Mouse (Mus musculus) inflammation-experienced regulatory T-cells, adult 6 months (primary cell): ENCODE results near the gene Erbb2. TPM values are rescaled to one million over a fixed set of nuclear protein-coding genes. Genes with fewer than 3 reads are reported as not detected.

Experiments
- ATAC-seq: one replicate; pipeline ENCODE4 v1.8.0; 2017
- polyA plus RNA-seq, 3 experiments: library from polyadenylated mRNA; unstranded; fragments of 100-300 nt; shearing (Covaris generic); gene quantifications; one replicate each; pipeline ENCODE4 v1.2.1; 2017

Erbb2 gene
- polyA plus RNA-seq, 3 experiments from 2014 or later: 0.13 to 0.68 TPM; not detected in 1

DNA sequence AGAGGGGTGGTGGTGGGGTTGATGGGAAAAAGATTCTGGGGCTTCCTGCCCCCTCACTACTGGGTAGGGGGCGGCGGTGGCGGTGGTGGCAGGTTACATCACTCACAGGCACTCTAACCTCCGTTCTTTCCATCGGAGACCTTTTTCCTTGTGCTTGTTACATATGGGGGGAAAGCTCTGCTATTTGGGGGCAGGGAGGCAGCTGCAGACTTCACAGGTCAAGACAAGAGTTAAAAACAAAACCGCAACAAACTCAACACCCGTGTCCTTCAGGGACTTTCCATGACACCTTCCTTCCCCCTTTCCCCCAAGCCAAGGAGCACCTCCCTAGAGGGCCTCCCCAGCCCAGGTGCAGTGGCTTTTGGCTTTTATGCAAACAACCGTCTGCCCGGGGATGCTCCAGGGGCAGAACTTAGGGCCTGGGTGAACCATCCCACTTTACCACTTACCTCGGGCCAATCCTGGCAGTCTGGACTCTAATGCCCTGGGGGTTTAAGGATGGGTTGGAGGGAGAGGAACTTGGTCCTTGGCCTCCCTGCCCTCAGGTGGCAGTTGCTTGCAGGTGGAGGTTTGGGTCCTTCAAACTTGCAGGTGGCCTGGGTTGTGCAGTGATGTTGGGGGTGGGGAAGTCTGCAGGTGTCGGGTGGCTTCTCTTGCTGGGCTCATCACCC is 46.9 kb downstream of the Erbb2 start:
- no peak for ATAC-seq

DNA sequence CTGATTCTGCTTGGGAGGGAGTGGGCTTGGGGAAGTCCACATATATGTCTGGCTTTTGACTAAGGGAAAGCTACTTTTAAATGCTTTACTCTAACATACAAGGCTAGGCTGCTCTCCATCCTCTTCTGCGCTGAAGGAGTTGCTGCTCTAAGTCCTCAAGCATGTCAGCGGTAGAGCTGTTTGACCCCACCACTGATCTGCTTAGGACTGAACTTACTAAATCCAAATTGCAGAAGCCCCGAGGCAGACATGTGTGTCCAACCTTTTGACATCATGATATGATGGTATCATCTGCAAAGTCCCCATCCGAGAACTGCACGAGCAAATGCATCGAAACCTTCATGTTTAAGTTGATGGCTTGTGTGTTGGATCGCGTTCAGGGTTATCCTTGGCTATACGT is 47.6 kb downstream of the Erbb2 start:
- no peak for ATAC-seq

- no peak for ATAC-seq
Observed at GRCm38 (mm10) chr11:98461109-98461720, 48.9 kb downstream of the Erbb2 start.

DNA sequence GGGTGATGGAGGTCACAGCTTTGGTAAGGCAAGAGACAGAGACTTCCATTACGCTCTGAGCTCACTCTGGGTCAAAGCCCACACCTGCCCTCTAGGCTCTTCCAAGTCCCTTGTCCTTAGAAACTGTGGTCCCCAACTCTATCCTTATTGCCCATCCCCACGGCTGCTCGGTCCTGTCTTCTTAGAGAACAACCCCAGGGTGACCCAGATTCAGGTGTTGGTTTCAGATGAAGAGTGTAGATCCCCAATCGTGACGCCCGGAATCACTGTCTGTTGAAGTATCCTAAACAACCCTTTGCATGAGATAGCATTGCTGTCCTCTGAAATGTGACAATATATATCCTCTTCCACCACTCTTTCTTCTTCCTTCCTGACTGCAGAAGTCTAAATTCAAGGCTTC is 50.0 kb downstream of the Erbb2 start:
- no peak for ATAC-seq

- peak; percentile 42 for ATAC-seq
Observed at GRCm38 (mm10) chr11:98463911-98464310, 51.6 kb downstream of the Erbb2 start.

DNA sequence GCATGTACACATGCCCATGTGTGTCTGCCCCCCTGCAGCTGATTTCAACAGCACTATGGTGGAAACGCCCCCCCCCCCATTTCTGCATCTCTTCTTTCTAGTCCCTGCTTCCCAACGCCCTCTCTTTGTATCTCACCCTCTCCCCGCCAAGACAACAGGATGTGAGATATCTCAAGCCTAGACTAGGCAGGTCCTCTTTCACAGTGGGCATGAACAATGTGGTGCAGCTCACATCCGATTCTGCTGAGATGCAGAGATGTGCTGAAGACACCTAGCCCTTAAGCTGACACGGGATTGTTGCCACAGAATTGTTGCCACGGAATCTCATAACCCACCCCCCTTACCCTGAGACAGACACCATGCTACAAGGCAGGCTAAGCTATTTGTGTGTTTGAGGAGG is 52.2 kb downstream of the Erbb2 start:
- peak; percentile 86 for ATAC-seq

GRCm38 (mm10) chr11:98469761-98470714 is 57.8 kb downstream of the Erbb2 start:
- ATAC-seq: peak; percentile 90

DNA sequence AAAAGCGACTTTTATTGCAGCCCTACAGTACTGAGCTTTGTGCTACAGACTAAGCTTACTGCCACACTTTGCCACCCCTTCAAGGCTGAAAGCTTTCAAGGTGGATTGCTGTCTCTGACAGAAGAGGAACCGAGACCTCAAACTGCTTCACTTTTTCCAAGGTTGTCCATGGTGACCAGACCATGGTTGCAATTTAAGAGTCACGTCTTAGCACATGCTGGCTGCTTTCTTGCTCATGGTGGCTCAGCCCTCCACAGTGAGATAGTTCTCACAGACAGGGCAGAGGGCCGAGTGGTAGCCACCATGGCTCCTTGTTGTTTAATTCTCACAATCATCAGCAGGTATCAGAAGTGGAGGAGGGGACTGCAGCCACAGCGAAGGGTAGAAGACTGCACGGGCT is 58.5 kb downstream of the Erbb2 start:
- ATAC-seq: no peak

DNA sequence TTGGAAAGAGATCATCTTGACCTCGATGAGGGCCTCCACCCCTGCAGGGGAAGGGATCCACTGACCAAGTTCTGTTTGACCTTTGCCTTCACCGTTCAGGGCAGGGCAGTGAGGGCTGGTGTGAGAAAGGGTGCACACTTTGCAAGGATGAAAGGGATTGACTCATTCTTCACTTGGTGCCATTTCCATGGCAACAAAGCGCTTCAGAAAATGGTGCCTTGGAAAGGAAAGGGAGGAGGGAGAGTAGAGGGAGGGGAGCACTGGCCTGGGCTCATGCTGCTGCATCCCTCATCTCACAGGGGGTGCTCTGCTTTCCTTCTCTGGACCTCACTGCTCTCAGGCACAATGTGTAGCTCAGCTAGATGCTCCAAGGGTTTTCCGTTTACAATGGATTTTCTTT is 60.4 kb downstream of the Erbb2 start:
- no peak for ATAC-seq

DNA sequence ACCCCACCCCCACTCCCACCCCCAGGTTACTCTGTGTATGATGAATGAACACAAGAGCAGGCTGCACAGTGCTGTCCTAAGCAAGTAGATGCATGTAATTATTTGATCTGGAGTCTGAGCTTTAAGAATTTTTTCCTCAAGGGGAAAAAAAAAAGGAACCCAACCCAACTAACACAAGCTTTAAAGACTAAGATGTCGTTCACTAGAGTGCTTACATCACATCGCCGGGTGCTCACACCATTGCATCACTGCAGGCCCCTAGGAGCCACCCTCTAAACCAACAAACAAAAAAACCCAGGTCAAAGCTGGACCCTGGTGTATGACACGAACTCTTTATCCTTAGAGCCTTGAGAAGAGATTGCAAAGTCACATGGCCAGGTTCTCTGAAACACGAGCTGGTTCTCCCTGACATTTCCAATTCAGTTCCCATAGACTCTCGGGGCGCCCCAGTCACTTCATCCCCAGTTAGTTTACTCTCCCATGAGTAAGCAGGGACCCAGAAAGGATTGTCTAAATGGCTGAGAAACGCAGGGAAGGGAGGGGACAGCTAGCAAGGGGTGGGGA is 61.7 kb downstream of the Erbb2 start:
- ATAC-seq: no peak

DNA sequence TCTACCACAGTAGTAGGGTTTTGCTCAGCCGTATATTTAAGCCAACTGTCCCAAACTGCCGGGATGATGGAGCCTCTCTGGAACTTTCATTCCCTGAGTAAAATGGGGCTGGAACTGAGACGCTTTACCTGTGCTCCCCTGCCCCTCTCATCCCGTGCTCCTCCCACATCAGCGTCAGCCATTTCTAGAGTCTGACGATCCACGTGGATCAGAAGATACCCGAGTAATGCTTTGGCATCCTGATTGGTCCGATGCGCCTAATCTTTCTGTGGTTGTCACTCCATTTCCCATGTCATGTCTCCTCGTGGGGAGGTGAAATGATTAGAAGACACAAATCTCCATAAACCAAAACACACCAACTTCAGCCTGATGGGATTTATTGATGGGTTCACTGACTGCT is 62.7 kb downstream of the Erbb2 start:
- ATAC-seq: no peak

DNA sequence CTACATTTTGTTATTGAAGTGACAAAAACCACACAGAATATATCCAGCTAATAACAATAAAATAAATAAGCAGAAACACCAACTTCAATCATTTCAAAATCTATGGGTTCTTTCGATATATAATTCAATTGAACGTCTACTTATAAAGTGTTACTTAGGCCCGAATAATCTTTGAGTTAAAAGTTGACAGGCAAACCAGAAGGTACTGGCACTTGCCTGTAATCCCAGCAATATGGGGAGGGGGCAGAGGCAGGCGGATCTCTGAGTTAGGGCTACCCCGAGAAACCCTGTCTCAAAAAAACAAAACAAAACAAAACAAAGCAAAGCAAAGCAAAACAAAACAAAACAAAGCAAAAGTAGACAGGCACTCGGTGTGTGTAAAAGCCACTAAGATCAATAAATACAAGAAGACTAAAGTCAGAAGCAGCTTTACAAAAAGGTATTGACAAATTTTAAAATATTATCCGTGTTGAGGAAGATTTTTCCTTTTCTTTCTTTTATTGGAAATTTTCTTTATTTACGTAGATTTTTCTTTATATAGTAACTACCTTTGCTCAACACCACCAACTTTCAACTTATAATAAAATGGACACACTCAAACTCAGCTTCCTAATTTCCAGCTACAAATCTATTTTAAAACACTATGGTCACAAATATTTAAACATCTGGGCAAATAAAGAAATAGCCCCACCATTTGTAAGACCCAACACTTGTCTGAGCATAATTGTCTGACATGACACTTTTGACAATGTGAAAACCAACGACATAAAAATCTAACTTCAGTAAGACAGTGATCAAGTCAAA is 63.6 kb downstream of the Erbb2 start:
- ATAC-seq: no peak

- ATAC-seq: no peak
Observed at GRCm38 (mm10) chr11:98476434-98476807, 64.2 kb downstream of the Erbb2 start.

DNA sequence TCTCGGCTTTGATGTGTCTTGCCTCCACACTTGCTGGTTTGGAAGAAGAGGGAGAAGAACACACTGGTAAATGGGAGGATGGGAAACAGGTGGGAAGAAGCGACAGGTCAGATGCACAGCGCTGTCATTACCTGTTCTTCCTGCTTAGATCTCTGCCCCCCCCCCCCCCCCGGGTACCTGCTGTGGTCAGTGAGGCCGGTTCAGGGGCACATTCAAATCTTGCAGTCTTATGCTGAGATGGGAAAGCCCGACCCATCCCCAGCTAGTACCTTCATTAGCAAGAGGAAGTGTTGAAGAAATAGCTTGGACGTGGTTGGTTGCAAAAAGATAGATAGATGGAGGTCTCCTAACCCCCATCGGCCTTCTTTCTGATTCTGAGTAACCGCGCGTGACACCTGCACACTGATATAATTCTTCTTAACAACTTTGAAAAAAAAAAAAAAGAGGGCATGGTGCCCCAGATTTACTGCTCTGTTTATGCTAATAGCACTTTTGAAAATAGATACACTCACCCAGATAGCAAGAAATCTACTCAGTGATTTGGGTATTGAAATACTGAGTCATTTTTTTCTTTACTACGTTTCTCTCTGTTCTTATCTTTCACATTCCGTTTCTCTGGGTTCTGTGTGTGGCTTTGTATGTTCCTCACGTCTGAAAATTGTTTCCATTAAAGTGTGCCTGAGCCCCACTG is 64.9 kb downstream of the Erbb2 start:
- peak; percentile 43 for ATAC-seq

- peak; percentile 20 for ATAC-seq
Observed at GRCm38 (mm10) chr11:98479026-98479939, 67.0 kb downstream of the Erbb2 start.

DNA sequence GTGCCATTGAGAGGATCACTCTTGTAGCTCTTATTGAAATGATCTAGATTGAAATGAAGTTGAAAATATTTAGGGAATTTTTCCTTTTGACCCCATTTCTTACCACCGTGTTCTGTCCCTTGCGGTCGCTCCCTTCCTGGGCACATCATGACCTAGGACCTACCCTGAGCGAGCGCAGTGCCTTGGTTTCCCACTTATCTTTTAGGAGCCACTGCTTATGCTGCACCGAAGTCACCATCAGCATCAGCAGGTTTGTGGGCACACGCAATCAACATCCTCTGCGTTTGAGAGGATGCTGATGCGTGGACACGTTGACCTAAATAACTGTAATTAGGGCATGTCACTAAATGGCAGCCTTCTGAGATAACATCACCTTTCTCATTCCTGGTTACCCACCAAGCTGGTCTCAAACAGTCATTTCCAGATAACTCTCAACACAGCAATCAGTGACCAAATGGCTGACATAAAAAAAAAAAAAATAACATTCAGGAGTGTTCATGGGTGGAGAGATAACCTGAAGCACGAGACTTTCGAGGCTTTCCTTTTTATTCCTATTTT is 67.7 kb downstream of the Erbb2 start:
- no peak for ATAC-seq

DNA sequence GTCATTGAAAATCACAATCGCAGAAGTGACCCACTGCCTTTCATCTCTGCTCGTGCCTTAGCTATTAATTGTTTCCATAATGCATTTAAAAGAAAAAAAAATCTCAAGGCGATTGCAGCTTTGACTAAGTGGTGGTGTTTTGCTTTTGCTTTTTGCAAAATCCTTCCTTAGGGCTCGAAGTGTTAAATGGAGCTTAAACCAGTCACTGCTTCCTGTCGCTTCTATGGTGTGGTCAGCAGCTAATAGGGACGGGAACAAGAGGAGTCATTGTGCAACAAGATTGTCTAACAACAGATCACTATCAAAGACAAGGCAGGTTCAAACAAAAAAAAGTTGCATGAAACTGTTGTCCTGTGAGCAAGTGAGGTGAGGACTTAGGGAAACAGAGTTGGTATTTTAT is 69.0 kb downstream of the Erbb2 start:
- ATAC-seq: peak; percentile 26

- no peak for ATAC-seq
Observed at GRCm38 (mm10) chr11:98482067-98482466, 69.8 kb downstream of the Erbb2 start.

DNA sequence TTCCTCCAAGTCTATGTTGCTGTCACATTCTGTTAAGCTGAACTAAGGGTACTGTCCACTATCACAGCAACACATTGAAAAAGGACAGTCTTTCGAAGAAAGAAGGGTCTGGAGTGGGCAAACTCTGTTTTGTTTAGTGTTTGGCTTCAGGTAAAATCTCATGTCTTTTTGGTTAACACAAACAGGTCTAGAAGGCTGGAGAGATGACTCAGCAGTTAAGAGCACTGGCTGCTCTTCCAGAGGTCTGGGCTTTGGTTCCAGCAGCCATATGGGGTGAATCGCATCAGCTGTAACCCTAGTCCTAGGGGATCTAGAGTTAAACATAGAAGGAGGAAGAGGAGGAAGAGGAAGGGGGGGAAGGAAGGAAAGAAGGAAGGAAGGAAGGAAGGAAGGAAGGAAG is 73.5 kb downstream of the Erbb2 start:
- ATAC-seq: no peak
